Mouse (Mus musculus) testis, adult 2 months (tissue): ENCODE results near the gene Fam186b.

Source experiments
- CTCF ChIP-seq: fragments of 200-500 bp; IDR thresholded peaks from 2 replicates; pipeline ENCODE4 v1.5.1; 2012; ENCODE audit warnings: low read depth, mild to moderate bottlenecking, inconsistent platforms, low read length, moderate library complexity; ENCODE audit not compliant: control insufficient read depth, insufficient read depth, insufficient replicate concordance
- POLR2A ChIP-seq: fragments of 200-500 bp; IDR thresholded peaks from 2 replicates; pipeline ENCODE4 v1.6.1; 2012; ENCODE audit warnings: low read depth, mild to moderate bottlenecking, inconsistent platforms, low read length, moderate library complexity; ENCODE audit not compliant: control insufficient read depth

DNA sequence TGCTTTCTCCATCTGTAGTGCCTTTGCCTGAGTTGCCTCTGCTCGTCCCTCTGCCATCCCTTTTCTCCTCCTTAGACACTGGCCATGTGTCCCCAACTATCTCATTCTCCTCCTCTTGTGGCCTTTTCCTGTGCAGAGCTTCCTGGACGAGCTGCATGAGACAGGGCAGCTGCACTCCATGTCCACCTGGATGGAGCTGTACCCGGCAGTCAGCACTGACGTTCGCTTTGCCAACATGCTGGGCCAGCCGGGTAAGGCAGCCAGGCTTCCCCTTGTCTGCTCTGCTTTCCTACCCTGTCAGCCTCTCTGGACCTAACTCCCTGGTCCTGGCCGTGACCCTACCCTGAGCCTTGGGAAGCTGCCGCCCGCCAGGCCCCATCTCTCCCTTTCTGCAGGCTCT lies 13.9 kb upstream of the Fam186b start:
- TF ChIP-seq CTCF (no peak), POLR2A (no peak)
